Mouse (Mus musculus) liver, adult 2 months (tissue): Measurements from ENCODE around the gene Nnmt. TPM values are rescaled to one million over a fixed set of nuclear protein-coding genes. Genes with fewer than 3 reads are reported as not detected.

Experiments used
- DNase-seq: peaks from one replicate; pipeline ENCODE4 v3.0.0-alpha.2; 2011; ENCODE audit warnings: low read depth, low spot score; ENCODE audit errors: extremely low read depth
- H3K27ac ChIP-seq: fragments of 200-500 bp; replicated peaks from 2 replicates; pipeline ENCODE4 v1.5.1; 2012; ENCODE audit warnings: low read depth, mild to moderate bottlenecking, control low read depth, inconsistent platforms, low read length; ENCODE audit not compliant: insufficient read depth
- H3K27me3 ChIP-seq: fragments of 200-500 bp; 2 replicates; pipeline ENCODE4 v1.6.1; 2012; ENCODE audit warnings: mild to moderate bottlenecking, moderate library complexity, low read length, inconsistent platforms; ENCODE audit not compliant: control insufficient read depth, insufficient read depth
- H3K36me3 ChIP-seq: fragments of 200-500 bp; 2 replicates; pipeline ENCODE4 v1.6.1; 2012; ENCODE audit warnings: low read length, inconsistent platforms; ENCODE audit not compliant: control insufficient read depth, insufficient read depth
- H3K4me1 ChIP-seq: fragments of 200-500 bp; 2 replicates; pipeline ENCODE4 v1.6.1; 2011; ENCODE audit warnings: low read length; ENCODE audit not compliant: control insufficient read depth, insufficient read depth
- H3K4me3 ChIP-seq: fragments of 200-500 bp; 2 replicates; pipeline ENCODE4 v1.5.1; 2011; ENCODE audit warnings: low read depth, mild to moderate bottlenecking, control low read depth, low read length, moderate library complexity; ENCODE audit not compliant: insufficient read depth
- H3K79me2 ChIP-seq: fragments of 200-500 bp; 2 replicates; pipeline ENCODE4 v1.6.1; 2012; ENCODE audit warnings: inconsistent platforms, mild to moderate bottlenecking, low read length, moderate library complexity; ENCODE audit not compliant: control insufficient read depth, insufficient read depth
- H3K9ac ChIP-seq: fragments of 200-500 bp; 2 replicates; pipeline ENCODE4 v1.6.1; 2012; ENCODE audit warnings: low read depth, mild to moderate bottlenecking, control low read depth, inconsistent platforms, low read length
- CTCF ChIP-seq: fragments of 200-500 bp; IDR thresholded peaks from 2 replicates; pipeline ENCODE4 v1.5.1; 2011; ENCODE audit warnings: low read depth, low read length, control low read depth
- POLR2A ChIP-seq: fragments of 200-500 bp; IDR thresholded peaks from 2 replicates; pipeline ENCODE4 v1.6.1; 2011; ENCODE audit warnings: low read length, control low read depth; ENCODE audit not compliant: insufficient read depth; ENCODE audit errors: extremely low read depth
- whole genome bisulfite sequencing: fragments of 180-500 bp; shearing (Covaris S2); methylation state at CpG from one replicate; pipeline ENCODE4 v1.1.7; 2018; 5-methylcytosine and 5-hydroxymethylcytosine counted together
- polyA plus RNA-seq: library from polyadenylated mRNA; depleted of rRNA; stranded (reverse); fragments of >200 nt; gene quantifications from 2 replicates; pipeline ENCODE4 v1.2.3, GENCODE M21; 2012
- total RNA-seq: library from RNA; depleted of rRNA; stranded (reverse); fragments of >200 nt; gene quantifications from 2 replicates; pipeline ENCODE4 v1.2.3, GENCODE M21; 2014

Gene Nnmt
- total and polyA plus RNA-seq, 2 experiments, result 45.7 to 306 TPM

- no peaks in the 10 kb centered on the region for H3K79me2 ChIP-seq
- DNase-seq, result no peak
- 75% methylated on average over 16 of the region's 16 CpGs for WGBS
- no peak for TF ChIP-seq POLR2A
- peaks cover 9% of the 10 kb centered on the region; the same call in 1 of the 2 replicates for H3K4me1 ChIP-seq
- H3K9ac ChIP-seq, result no peak overlapping the region
- no peaks in the 10 kb centered on the region for H3K36me3 ChIP-seq
- H3K27ac ChIP-seq, result no peak overlapping the region
- no peak overlapping the region for H3K4me3 ChIP-seq
- H3K27me3 ChIP-seq, result no peaks in the 10 kb centered on the region
Measured at GRCm38 (mm10) chr9:48646781-48647647, 42.1 kb upstream of the Nnmt start.

- Histone ChIP-seq H3K27ac (no peak overlapping the region), H3K79me2 (no peaks in the 10 kb centered on the region), H3K36me3 (no peaks in the 10 kb centered on the region), H3K4me1 (peaks cover 9% of the 10 kb centered on the region; the same call in 1 of the 2 replicates), H3K9ac (no peak overlapping the region), H3K27me3 (no peaks in the 10 kb centered on the region), H3K4me3 (no peak overlapping the region)
- WGBS, result 20% methylated on average over 4 of the region's 4 CpGs
- TF ChIP-seq POLR2A, result no peak
- TF ChIP-seq CTCF, result peak; percentile 83
- DNase-seq, result peak; percentile 73
Measured at GRCm38 (mm10) chr9:48646251-48646650, 41.3 kb upstream of the Nnmt start.

- Histone ChIP-seq H3K27me3 (no peaks in the 10 kb centered on the region), H3K9ac (no peak overlapping the region), H3K4me1 (peaks cover 9% of the 10 kb centered on the region; the same call in 1 of the 2 replicates), H3K4me3 (no peak overlapping the region), H3K27ac (no peak overlapping the region), H3K36me3 (no peaks in the 10 kb centered on the region), H3K79me2 (no peaks in the 10 kb centered on the region)
- TF ChIP-seq POLR2A (no peak), CTCF (no peak)
- WGBS, result 59% methylated on average over 4 of the region's 4 CpGs
- no peak for DNase-seq
Measured at GRCm38 (mm10) chr9:48645648-48646126, 40.7 kb upstream of the Nnmt start.

- H3K4me1 ChIP-seq, result peaks cover 8% of the 10 kb centered on the region; the same call in 1 of the 2 replicates
- no peak for TF ChIP-seq POLR2A
- TF ChIP-seq CTCF, result peak; percentile 58
- peak; percentile 52 for DNase-seq
- no peak overlapping the region for H3K4me3 ChIP-seq
- H3K36me3 ChIP-seq, result no peaks in the 10 kb centered on the region
- H3K79me2 ChIP-seq, result no peaks in the 10 kb centered on the region
- H3K27ac ChIP-seq, result no peak overlapping the region
- 47% methylated on average over 13 of the region's 13 CpGs for WGBS
- H3K9ac ChIP-seq, result no peak overlapping the region
- no peaks in the 10 kb centered on the region for H3K27me3 ChIP-seq
Measured at GRCm38 (mm10) chr9:48644926-48645647, 40.1 kb upstream of the Nnmt start.

GRCm38 (mm10) chr9:48644376-48644775, 39.4 kb upstream of the Nnmt start:
- no peak overlapping the region for H3K27ac ChIP-seq
- WGBS, result 80% methylated on average over 3 of the region's 3 CpGs
- no peaks in the 10 kb centered on the region for H3K27me3 ChIP-seq
- no peak overlapping the region for H3K4me3 ChIP-seq
- H3K9ac ChIP-seq, result no peak overlapping the region
- TF ChIP-seq POLR2A (no peak), CTCF (no peak)
- H3K79me2 ChIP-seq, result no peaks in the 10 kb centered on the region
- H3K4me1 ChIP-seq, result peaks cover 3% of the 10 kb centered on the region; the same call in 1 of the 2 replicates
- no peak for DNase-seq
- no peaks in the 10 kb centered on the region for H3K36me3 ChIP-seq
